Mouse (Mus musculus) heart, postnatal 0 days (tissue): ENCODE results near the gene Mfn1.

Source experiments
- CTCF ChIP-seq: IDR thresholded peaks from 2 replicates; pipeline ENCODE4 v1.5.1; 2016; ENCODE audit warnings: antibody characterized with exemption, control low read depth, low read depth
- EP300 ChIP-seq: IDR thresholded peaks from 2 replicates; pipeline ENCODE4 v1.6.1; 2016; ENCODE audit warnings: antibody characterized with exemption, low read depth

DNA sequence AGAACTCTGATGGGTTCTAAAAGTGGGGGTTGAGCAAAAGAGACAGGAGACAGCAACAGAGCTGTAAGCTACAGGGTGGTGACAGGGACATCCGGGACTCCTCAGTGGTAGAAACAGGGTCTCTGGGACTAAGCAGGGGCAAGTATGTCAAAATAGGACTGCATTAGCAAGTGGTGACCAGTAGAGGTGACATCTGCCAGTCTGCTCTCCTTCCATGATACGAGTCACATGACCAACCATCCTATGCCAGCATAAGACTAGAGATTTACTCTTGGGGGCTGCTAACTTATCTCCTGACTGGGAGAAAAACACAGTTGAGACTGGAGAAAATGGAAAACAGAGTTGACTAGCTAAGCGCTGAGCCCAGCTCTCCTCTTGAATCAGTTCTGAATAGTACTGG lies 57.0 kb downstream of the Mfn1 start:
- no peak for TF ChIP-seq CTCF
- TF ChIP-seq EP300: no peak
